Mouse (Mus musculus): ENCODE data around the gene Creld1. TPM values are rescaled to one million over a fixed set of nuclear protein-coding genes. Genes with fewer than 3 reads are reported as not detected.

Creld1 gene
- total and polyA plus RNA-seq, 3 experiments = 5.9 to 26.7 TPM; not detected in 1

DNA sequence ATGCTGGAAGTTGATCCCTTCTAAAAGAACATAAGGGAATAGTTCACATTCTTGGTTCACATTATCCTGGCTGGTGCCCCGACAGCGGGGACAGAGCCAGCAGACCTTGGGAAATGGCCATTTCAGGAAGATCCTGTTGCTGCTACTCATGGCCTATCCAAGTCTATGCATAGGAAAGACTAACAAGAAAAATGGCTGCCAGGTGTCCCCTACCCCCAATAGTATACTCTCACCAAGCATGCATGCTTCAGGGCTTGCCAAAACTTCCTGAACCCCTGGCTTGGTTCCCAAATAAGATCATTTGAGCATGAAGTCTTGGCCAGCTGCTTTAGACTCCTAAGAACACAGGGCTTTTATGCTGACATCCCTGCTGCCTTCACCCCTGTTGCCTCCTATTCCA lies 31.3 kb upstream of the Creld1 start:
- Histone ChIP-seq H3K36me3 (ENCODE audit: control insufficient read depth in 1 of 2, insufficient read depth in 2 of 2, low read length in 2 of 2) (peaks cover 0 to 7% of the 10 kb centered on the region in 2 experiments; a peak in 2 of 4 replicates), H3K79me2 (ENCODE audit: control insufficient read depth, insufficient read depth, low read length, poor library complexity) (no peaks in the 10 kb centered on the region), H3K27me3 (ENCODE audit: control insufficient read depth in 1 of 2, insufficient read depth in 2 of 2, low read length in 2 of 2) (no peaks in the 10 kb centered on the region; a peak in 2 of 4 replicates), H3K4me1 (ENCODE audit: control insufficient read depth in 1 of 2, insufficient read depth in 2 of 2, low read length in 2 of 2) (no peaks in the 10 kb centered on the region), H3K27ac (ENCODE audit: control insufficient read depth, low read depth, low read length) (no peak overlapping the region), H3K9ac (ENCODE audit: control insufficient read depth, low read depth, low read length, poor library complexity, severe bottlenecking) (no peak overlapping the region), H3K4me3 (ENCODE audit: control insufficient read depth in 1 of 2, insufficient read depth in 1 of 2, low read depth in 2 of 2, low read length in 2 of 2) (no peak overlapping the region), H3K9me3 (replicated peaks; ENCODE audit: insufficient read depth, low read length) (no peaks in the 10 kb centered on the region)
- TF ChIP-seq GABPA (IDR thresholded peaks at IDR 0.05; ENCODE audit: low read depth, low read length) (no peak), ZKSCAN1 (IDR thresholded peaks at IDR 0.05; ENCODE audit: low read depth, low read length) (no peak), POLR2AphosphoS2 (IDR thresholded peaks at IDR 0.05; ENCODE audit: low read length) (no peak), NRF1 (IDR thresholded peaks at IDR 0.05; ENCODE audit: insufficient read depth, low read depth, low read length, poor library complexity, severe bottlenecking) (no peak), CHD2 (IDR thresholded peaks at IDR 0.05; ENCODE audit: low read length) (no peak), USF2 (IDR thresholded peaks at IDR 0.05; ENCODE audit: borderline replicate concordance in 1 of 2, insufficient read depth in 1 of 2, low read depth in 1 of 2, low read length in 2 of 2) (no peak), SIN3A (IDR thresholded peaks at IDR 0.05; ENCODE audit: low read length) (no peak), TAL1 (IDR thresholded peaks at IDR 0.05; ENCODE audit: low read length) (no peak), ZC3H11A (IDR thresholded peaks at IDR 0.05; ENCODE audit: low read depth, low read length) (no peak), ELF1 (IDR thresholded peaks at IDR 0.05; ENCODE audit: low read depth, low read length) (no peak), KAT2A (conservative IDR thresholded peaks at IDR 0.05; ENCODE audit: low read depth, low read length) (no peak), MYB (IDR thresholded peaks at IDR 0.05; ENCODE audit: low read depth, low read length) (no peak), HCFC1 (IDR thresholded peaks at IDR 0.05; ENCODE audit: low read depth, low read length) (no peak), EP300 (IDR thresholded peaks at IDR 0.05; ENCODE audit: low read depth in 1 of 2, low read length in 2 of 2) (no peak), USF1 (IDR thresholded peaks at IDR 0.05; ENCODE audit: low read depth, low read length) (no peak), RAD21 (IDR thresholded peaks at IDR 0.05; ENCODE audit: low read depth, low read length) (no peak), NELFE (IDR thresholded peaks at IDR 0.05; ENCODE audit: low read depth, low read length) (no peak), POLR2A (IDR thresholded peaks at IDR 0.05; ENCODE audit: control insufficient read depth in 1 of 2, insufficient read depth in 1 of 2, low read depth in 1 of 2, low read length in 2 of 2, poor library complexity in 1 of 2) (no peak), GATA1 (IDR thresholded peaks at IDR 0.05; ENCODE audit: low read depth, low read length) (no peak), MAZ (IDR thresholded peaks at IDR 0.05; ENCODE audit: low read depth, low read length) (no peak)
- DNase-seq (ENCODE audit: low read depth, low spot score) = no peak

DNA sequence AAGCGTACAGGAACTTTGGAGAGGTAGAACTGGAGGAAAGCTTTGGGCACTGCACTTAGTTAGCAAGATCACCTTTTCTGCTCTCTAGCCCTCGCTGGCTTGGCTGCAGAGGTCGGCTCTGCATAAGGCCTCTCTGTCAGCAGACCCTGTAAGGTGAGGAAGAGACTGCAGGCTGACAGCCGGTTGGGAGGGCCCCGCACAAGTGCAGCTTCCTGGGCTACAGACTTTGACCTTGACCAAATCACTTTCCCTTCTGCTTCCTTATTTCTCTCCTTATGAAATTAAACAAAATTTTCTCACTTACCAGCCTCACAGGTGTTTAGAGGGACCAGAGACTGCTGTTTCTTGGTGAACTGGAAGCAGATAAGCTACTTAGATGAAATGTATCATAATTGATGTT lies 28.1 kb upstream of the Creld1 start:
- Histone ChIP-seq H3K4me1 (ENCODE audit: control insufficient read depth in 1 of 2, insufficient read depth in 2 of 2, low read length in 2 of 2) (no peaks in the 10 kb centered on the region), H3K79me2 (ENCODE audit: control insufficient read depth, insufficient read depth, low read length, poor library complexity) (no peaks in the 10 kb centered on the region), H3K27me3 (ENCODE audit: control insufficient read depth in 1 of 2, insufficient read depth in 2 of 2, low read length in 2 of 2) (peaks cover 0 to 2% of the 10 kb centered on the region in 2 experiments; a peak in 3 of 4 replicates), H3K27ac (ENCODE audit: control insufficient read depth, low read depth, low read length) (no peak overlapping the region), H3K4me3 (ENCODE audit: control insufficient read depth in 1 of 2, insufficient read depth in 1 of 2, low read depth in 2 of 2, low read length in 2 of 2) (no peak overlapping the region), H3K36me3 (ENCODE audit: control insufficient read depth in 1 of 2, insufficient read depth in 2 of 2, low read length in 2 of 2) (no peaks in the 10 kb centered on the region), H3K9me3 (replicated peaks; ENCODE audit: insufficient read depth, low read length) (no peaks in the 10 kb centered on the region), H3K9ac (ENCODE audit: control insufficient read depth, low read depth, low read length, poor library complexity, severe bottlenecking) (no peak overlapping the region)
- TF ChIP-seq MXI1 (IDR thresholded peaks at IDR 0.05; ENCODE audit: low read depth, low read length) (no peak), POLR2AphosphoS5 (IDR thresholded peaks at IDR 0.05; ENCODE audit: borderline replicate concordance, low read depth, low read length) (no peak), GATA1 (IDR thresholded peaks at IDR 0.05; ENCODE audit: low read depth, low read length) (no peak), RCOR1 (IDR thresholded peaks at IDR 0.05; ENCODE audit: low read depth, low read length) (no peak), ELF1 (IDR thresholded peaks at IDR 0.05; ENCODE audit: low read depth, low read length) (no peak), E2F4 (IDR thresholded peaks at IDR 0.05; ENCODE audit: borderline replicate concordance, low read depth, low read length) (no peak), MAZ (IDR thresholded peaks at IDR 0.05; ENCODE audit: low read depth, low read length) (no peak), CTCF (IDR thresholded peaks at IDR 0.05 in 2 of 3, conservative IDR thresholded peaks at IDR 0.05 in 1 of 3; ENCODE audit: control insufficient read depth in 1 of 3, insufficient read depth in 1 of 3, low read depth in 2 of 3, low read length in 3 of 3, poor library complexity in 1 of 3, severe bottlenecking in 1 of 3) (no peak), HCFC1 (IDR thresholded peaks at IDR 0.05; ENCODE audit: low read depth, low read length) (no peak), EP300 (IDR thresholded peaks at IDR 0.05; ENCODE audit: low read depth in 1 of 2, low read length in 2 of 2) (no peak), UBTF (IDR thresholded peaks at IDR 0.05; ENCODE audit: borderline replicate concordance, insufficient read depth, low read depth, low read length) (no peak), BHLHE40 (IDR thresholded peaks at IDR 0.05; ENCODE audit: borderline replicate concordance, low read depth, low read length) (no peak), NELFE (IDR thresholded peaks at IDR 0.05; ENCODE audit: low read depth, low read length) (no peak), CHD2 (IDR thresholded peaks at IDR 0.05; ENCODE audit: low read length) (no peak), TAL1 (IDR thresholded peaks at IDR 0.05; ENCODE audit: low read length) (no peak), MEF2A (IDR thresholded peaks at IDR 0.05; ENCODE audit: extremely low read depth, insufficient replicate concordance, low read depth, low read length, poor library complexity, severe bottlenecking) (no peak), TBP (IDR thresholded peaks at IDR 0.05; ENCODE audit: low read depth, low read length) (no peak), POLR2A (IDR thresholded peaks at IDR 0.05; ENCODE audit: control insufficient read depth in 1 of 2, insufficient read depth in 1 of 2, low read depth in 1 of 2, low read length in 2 of 2, poor library complexity in 1 of 2) (no peak)
- no peak for DNase-seq (ENCODE audit: low read depth, low spot score)
